Mouse (Mus musculus) liver, embryonic 18 days (tissue): ENCODE results near the gene Olfr704. TPM values are rescaled to one million over a fixed set of nuclear protein-coding genes. Genes with fewer than 3 reads are reported as not detected.

Source experiments
- polyA plus RNA-seq: library from polyadenylated mRNA; depleted of rRNA; stranded (reverse); fragments of >200 nt; gene quantifications from 2 replicates; pipeline ENCODE4 v1.2.3, GENCODE M21; 2012; rRNA removed

Olfr704 gene
- polyA plus RNA-seq, result not detected in 2 replicates

GRCm38 (mm10) chr7:106862885-106863284 is at the start of gene Olfr704:
Olfr704 (plus strand) TSS chr7:106863185.

GRCm38 (mm10) chr7:106813829-106814228 is 49.2 kb upstream of the Olfr704 start, which contains the start of gene Olfr701:
Olfr701 (plus strand) TSS chr7:106814129.

GRCm38 (mm10) chr7:106833793-106834192 is 29.2 kb upstream of the Olfr704 start, which contains the start of gene Olfr702:
Olfr702 (minus strand) TSS chr7:106833893.

GRCm38 (mm10) chr7:106843060-106843459 is 19.9 kb upstream of the Olfr704 start, which contains the start of gene Olfr703:
Olfr703 (plus strand) TSS chr7:106843360.

GRCm38 (mm10) chr7:106876791-106877190 is 13.8 kb downstream of the Olfr704 start, which contains the start of gene Olfr705:
Olfr705 (minus strand) TSS chr7:106876891.

GRCm38 (mm10) chr7:106888062-106888461 is 25.1 kb downstream of the Olfr704 start, which contains the start of gene Olfr706:
Olfr706 (minus strand) TSS chr7:106888162.

GRCm38 (mm10) chr7:106901141-106901540 is 38.2 kb downstream of the Olfr704 start, which contains the start of gene Olfr707:
Olfr707 (minus strand) TSS chr7:106901241.

GRCm38 (mm10) chr7:106907676-106908075 is 44.7 kb downstream of the Olfr704 start, which contains the start of gene Olfr1532-ps1:
Olfr1532-ps1 (plus strand) TSS chr7:106908001.

Other genes with a start within 250 kb of the Olfr704 start
- gene Olfr693, start 182.6 kb upstream of the Olfr704 start, polyA plus RNA-seq, result not detected in 2 replicates
- not detected in 2 replicates for gene Olfr694, start 171.4 kb upstream of the Olfr704 start, polyA plus RNA-seq
- not detected in 2 replicates for gene Olfr695, start 146.8 kb upstream of the Olfr704 start, polyA plus RNA-seq
- gene Olfr697, start 120.7 kb upstream of the Olfr704 start, polyA plus RNA-seq, result not detected in 2 replicates
- gene Olfr698, start 107.8 kb upstream of the Olfr704 start, polyA plus RNA-seq, result not detected in 2 replicates
- not detected in 2 replicates for gene Olfr699, start 70.0 kb upstream of the Olfr704 start, polyA plus RNA-seq
- not detected in 2 replicates for gene Olfr700, start 54.4 kb upstream of the Olfr704 start, polyA plus RNA-seq
- gene Olfr701, start 49.1 kb upstream of the Olfr704 start, polyA plus RNA-seq, result not detected in 2 replicates
- not detected in 2 replicates for gene Olfr702, start 29.3 kb upstream of the Olfr704 start, polyA plus RNA-seq
- not detected in 2 replicates for gene Olfr703, start 19.8 kb upstream of the Olfr704 start, polyA plus RNA-seq
- gene Olfr705, start 13.7 kb downstream of the Olfr704 start, polyA plus RNA-seq, result not detected in 2 replicates
- gene Olfr706, start 25.0 kb downstream of the Olfr704 start, polyA plus RNA-seq, result not detected in 2 replicates
- gene Olfr707, start 38.1 kb downstream of the Olfr704 start, polyA plus RNA-seq, result not detected in 2 replicates
- not detected in 2 replicates for gene Olfr1532-ps1, start 44.8 kb downstream of the Olfr704 start, polyA plus RNA-seq
- gene Olfr709-ps1, start 69.0 kb downstream of the Olfr704 start, polyA plus RNA-seq, result not detected in 2 replicates
- gene Olfr710, start 85.1 kb downstream of the Olfr704 start, polyA plus RNA-seq, result not detected in 2 replicates
- not detected in 2 replicates for gene Olfr6, start 100.8 kb downstream of the Olfr704 start, polyA plus RNA-seq
- not detected in 2 replicates for gene Olfr711, start 112.3 kb downstream of the Olfr704 start, polyA plus RNA-seq
- not detected in 2 replicates for gene Olfr2, start 142.9 kb downstream of the Olfr704 start, polyA plus RNA-seq
- not detected in 2 replicates for gene Olfr713, start 168.0 kb downstream of the Olfr704 start, polyA plus RNA-seq
- not detected in 2 replicates for gene Olfr714, start 207.8 kb downstream of the Olfr704 start, polyA plus RNA-seq
- gene Olfr17, start 230.0 kb downstream of the Olfr704 start, polyA plus RNA-seq, result not detected in 2 replicates
- not detected in 2 replicates for gene Olfr715b, start 247.2 kb downstream of the Olfr704 start, polyA plus RNA-seq